Mouse (Mus musculus): ENCODE measurements around the gene Tmem270.

DNA sequence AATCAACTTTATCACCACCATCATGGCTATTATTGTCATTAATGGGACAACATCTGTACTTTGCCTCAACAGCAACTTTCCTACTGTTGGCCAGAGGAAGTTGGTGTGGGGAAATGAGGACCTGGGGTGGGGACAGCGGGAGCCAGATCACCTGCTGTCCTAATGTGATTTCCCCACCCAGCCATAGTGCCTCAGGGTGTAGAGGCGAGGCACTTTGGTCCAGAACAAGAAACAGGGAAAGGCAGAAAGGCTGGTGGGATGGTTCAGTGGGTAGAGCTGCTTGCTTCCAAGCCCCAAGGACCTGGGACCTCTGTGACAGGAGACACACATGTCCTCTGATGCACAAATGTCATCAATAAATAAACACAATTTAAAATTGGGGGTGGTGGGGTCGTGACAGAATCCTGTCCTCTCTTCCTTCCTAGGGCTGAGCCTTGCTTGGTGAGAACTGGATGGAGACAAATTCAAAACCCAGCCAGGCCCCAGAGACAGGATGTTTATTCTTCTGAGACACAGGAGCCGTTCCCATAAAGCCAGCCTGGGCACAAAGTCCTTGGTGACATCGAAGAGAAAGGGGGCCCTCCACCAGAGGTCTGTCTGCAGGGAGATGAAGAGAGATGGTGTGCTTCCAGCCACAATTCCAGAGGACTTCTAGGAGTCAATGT, 41.0 kb upstream of the Tmem270 start:
- no peak for TF ChIP-seq TAL1 (IDR thresholded peaks at IDR 0.05; ENCODE audit: low read length)
- TF ChIP-seq GATA1 (IDR thresholded peaks at IDR 0.05; ENCODE audit: low read length): no peak

Data from erythroblast, embryonic 14.5 days (primary cell).